ENCODE assay signal across 8 mouse cellular contexts in the genomic region with DNA sequence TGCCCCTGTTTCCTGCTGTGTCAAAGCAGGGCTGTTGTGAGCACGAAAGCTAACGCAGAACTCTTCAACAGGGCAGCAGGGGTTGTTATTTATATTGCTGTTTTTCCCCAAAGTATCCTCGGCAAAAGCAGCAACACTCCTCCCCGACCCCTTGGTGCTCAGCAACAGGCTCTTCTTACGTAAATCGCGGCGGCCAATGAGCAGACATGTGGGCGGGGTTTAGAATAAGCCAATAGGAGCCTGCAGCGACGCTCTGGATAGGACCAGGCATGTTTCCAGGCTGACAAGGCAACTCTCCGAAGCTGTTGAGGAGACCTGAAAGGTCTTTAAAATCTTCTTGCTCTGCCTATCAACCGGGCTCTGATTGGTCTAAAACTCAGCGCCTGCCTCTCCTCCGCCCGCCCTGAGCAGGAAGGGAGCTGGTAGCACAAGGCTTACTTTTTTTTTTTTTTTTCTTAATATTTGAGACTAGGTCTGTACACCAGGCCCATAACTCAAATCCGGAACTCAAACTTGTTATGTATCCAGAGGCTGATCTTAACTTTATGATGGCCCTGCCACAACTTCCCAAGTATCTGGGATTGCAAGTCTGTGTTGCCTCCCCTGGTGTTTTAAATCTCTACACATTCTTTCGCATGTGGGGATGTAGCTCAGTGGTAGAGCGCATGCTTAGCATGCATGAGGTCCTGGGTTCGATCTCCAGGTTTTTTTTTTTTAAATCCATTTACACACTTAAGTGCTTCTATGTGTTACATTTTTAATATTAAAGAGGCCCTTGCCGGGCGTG. TPM values are rescaled to one million over a fixed set of nuclear protein-coding genes. Genes with fewer than 3 reads are reported as not detected.
DNase-seq lines count a peak whose midpoint lies in the region; ATAC-seq and TF ChIP-seq lines count a peak whose summit lies in the region.

No protein-coding gene starts in this region.

- TF ChIP-seq POLR2A in bone marrow, adult 2 months (IDR thresholded peaks at IDR 0.05; ENCODE audit: borderline replicate concordance, control insufficient read depth, low read depth, low read length), result no peak; the same call in 1 of the 2 replicates

- no peak for TF ChIP-seq CTCF in bone marrow, adult 2 months (IDR thresholded peaks at IDR 0.05; ENCODE audit: control insufficient read depth, insufficient read depth, low read length)

- no peaks in the 10 kb centered on the region for H3K27me3 ChIP-seq in embryonic facial prominence, embryonic 15.5 days
- no peaks in the 10 kb centered on the region for H3K27me3 ChIP-seq in kidney, embryonic 14.5 days (ENCODE audit: control insufficient read depth, insufficient read depth, low read length)
- no peaks in the 10 kb centered on the region for H3K27me3 ChIP-seq in limb, embryonic 15.5 days

- H3K9ac ChIP-seq in embryonic facial prominence, embryonic 15.5 days, result peak overlapping the region; percentile 35; the same call in 1 of the 2 replicates
- H3K9ac ChIP-seq in kidney, embryonic 14.5 days (ENCODE audit: low read depth, low read length), result peak overlapping the region; percentile 40; the same call in 1 of the 2 replicates
- H3K9ac ChIP-seq in limb, embryonic 15.5 days, result peak overlapping the region; percentile 35

- ATAC-seq in embryonic facial prominence, embryonic 15.5 days (ENCODE audit: insufficient number of reproducible peaks, low FRiP score, low TSS enrichment, low read depth), result peak; percentile 95
- ATAC-seq in kidney, embryonic 14.5 days (ENCODE audit: low FRiP score, low TSS enrichment), result peak; percentile 95
- ATAC-seq in limb, embryonic 15.5 days (ENCODE audit: insufficient number of reproducible peaks, low FRiP score, low TSS enrichment, low read depth), result peak; percentile 93

- H3K4me1 ChIP-seq in bone marrow, adult 2 months (ENCODE audit: control insufficient read depth, insufficient read depth, low read length), result peaks cover 5% of the 10 kb centered on the region
- H3K4me1 ChIP-seq in embryonic facial prominence, embryonic 15.5 days, result peaks cover 20% of the 10 kb centered on the region
- 0 out of 2 replicates have a peak, but pooled peaks cover 3% of the 10 kb centered on the region for H3K4me1 ChIP-seq in kidney, embryonic 14.5 days (ENCODE audit: control insufficient read depth, insufficient read depth, low read length)
- H3K4me1 ChIP-seq in limb, embryonic 15.5 days, result peaks cover 17% of the 10 kb centered on the region

- H3K27ac ChIP-seq in bone marrow, adult 2 months (ENCODE audit: control insufficient read depth, insufficient read depth, low read depth, low read length, poor library complexity), result peak overlapping the region; percentile 63
- H3K27ac ChIP-seq in embryonic facial prominence, embryonic 15.5 days (replicated peaks), result peak overlapping the region; percentile 94
- peak overlapping the region; percentile 80 for H3K27ac ChIP-seq in kidney, embryonic 14.5 days (ENCODE audit: low read depth, low read length)
- peak overlapping the region; percentile 82 for H3K27ac ChIP-seq in limb, embryonic 15.5 days

- 18% methylated on average over 22 of the region's 22 CpGs for WGBS in bone marrow, adult 2 months
- 19% methylated on average over 22 of the region's 22 CpGs for WGBS in embryonic facial prominence, embryonic 15.5 days
- WGBS in kidney, embryonic 14.5 days, result 20% methylated on average over 22 of the region's 22 CpGs
- 17% methylated on average over 22 of the region's 22 CpGs for WGBS in limb, embryonic 15.5 days

- H3K36me3 ChIP-seq in embryonic facial prominence, embryonic 15.5 days, result no peaks in the 10 kb centered on the region
- no peaks in the 10 kb centered on the region for H3K36me3 ChIP-seq in kidney, embryonic 14.5 days (ENCODE audit: control insufficient read depth, insufficient read depth, low read length)
- H3K36me3 ChIP-seq in limb, embryonic 15.5 days, result no peaks in the 10 kb centered on the region

- H3K9me3 ChIP-seq in embryonic facial prominence, embryonic 15.5 days (replicated peaks), result no peaks in the 10 kb centered on the region
- H3K9me3 ChIP-seq in kidney, embryonic 14.5 days (ENCODE audit: control insufficient read depth, low read length), result no peaks in the 10 kb centered on the region
- no peaks in the 10 kb centered on the region for H3K9me3 ChIP-seq in limb, embryonic 15.5 days

- peak; percentile 100 for DNase-seq in 416B (ENCODE audit: low read depth)
- DNase-seq in heart, adult 9 months (ENCODE audit: low spot score in 2 of 2), result peak; percentile 94 to 97
- peak; percentile 70 to 75 for DNase-seq in monocyte, adult 2 months (ENCODE audit: low read depth in 1 of 2, low spot score in 2 of 2)
- peak; percentile 94 to 96 for DNase-seq in spleen, postnatal 36 days (ENCODE audit: low spot score in 2 of 2)

- peak overlapping the region; percentile 93 for H3K4me2 ChIP-seq in embryonic facial prominence, embryonic 15.5 days (replicated peaks)
- H3K4me2 ChIP-seq in kidney, embryonic 14.5 days (replicated peaks; ENCODE audit: low read depth, low read length), result peak overlapping the region; percentile 66
- H3K4me2 ChIP-seq in limb, embryonic 15.5 days, result peak overlapping the region; percentile 86

- H3K4me3 ChIP-seq in bone marrow, adult 2 months (replicated peaks; ENCODE audit: control insufficient read depth, low read depth, low read length), result peak overlapping the region; percentile 78
- H3K4me3 ChIP-seq in embryonic facial prominence, embryonic 15.5 days (replicated peaks), result peak overlapping the region; percentile 53
- peak overlapping the region; percentile 41 for H3K4me3 ChIP-seq in kidney, embryonic 14.5 days (ENCODE audit: low read length)
- peak overlapping the region; percentile 42 for H3K4me3 ChIP-seq in limb, embryonic 15.5 days

RNA-seq across cellular contexts. Expression of a gene that starts 5.3 kb away (rescaled TPM):
- polyA plus RNA-seq in bone marrow, adult 2 months (2011; ENCODE audit: insufficient read depth, insufficient read length, low replicate concordance, missing spikeins), result 5.4 and 20.0 TPM in 2 replicates
- 11.4 and 12.0 TPM in 2 replicates for polyA plus RNA-seq in embryonic facial prominence, embryonic 15.5 days (2015; fragmentation: Nextera tagmentation; extraction: Ambion mirVana)
- 12.4 and 15.4 TPM in 2 replicates for polyA plus RNA-seq in kidney, embryonic 14.5 days (2014; fragmentation: Nextera tagmentation; extraction: Ambion mirVana)
- polyA plus RNA-seq in limb, embryonic 15.5 days (2015; fragmentation: Nextera tagmentation; extraction: Ambion mirVana), result 11.8 and 12.8 TPM in 2 replicates

RNA-seq across cellular contexts. Expression of a gene that starts 17.9 kb away (rescaled TPM):
- 886 and 890 TPM in 2 replicates for polyA plus RNA-seq in bone marrow, adult 2 months (2011; ENCODE audit: insufficient read depth, insufficient read length, low replicate concordance, missing spikeins)
- polyA plus RNA-seq in embryonic facial prominence, embryonic 15.5 days (2015; fragmentation: Nextera tagmentation; extraction: Ambion mirVana), result 890 and 897 TPM in 2 replicates
- 1,253 and 1,671 TPM in 2 replicates for polyA plus RNA-seq in kidney, embryonic 14.5 days (2014; fragmentation: Nextera tagmentation; extraction: Ambion mirVana)
- 746 and 799 TPM in 2 replicates for polyA plus RNA-seq in limb, embryonic 15.5 days (2015; fragmentation: Nextera tagmentation; extraction: Ambion mirVana)

RNA-seq across cellular contexts. Expression of a gene that starts 19.8 kb away (rescaled TPM):
- 128 and 173 TPM in 2 replicates for polyA plus RNA-seq in bone marrow, adult 2 months (2011; ENCODE audit: insufficient read depth, insufficient read length, low replicate concordance, missing spikeins)
- 138 and 149 TPM in 2 replicates for polyA plus RNA-seq in embryonic facial prominence, embryonic 15.5 days (2015; fragmentation: Nextera tagmentation; extraction: Ambion mirVana)
- polyA plus RNA-seq in kidney, embryonic 14.5 days (2014; fragmentation: Nextera tagmentation; extraction: Ambion mirVana), result 176 and 238 TPM in 2 replicates
- 129 and 131 TPM in 2 replicates for polyA plus RNA-seq in limb, embryonic 15.5 days (2015; fragmentation: Nextera tagmentation; extraction: Ambion mirVana)

RNA-seq across cellular contexts. Expression of a gene that starts 48.3 kb away (rescaled TPM):
- 3.2 and 6.7 TPM in 2 replicates for polyA plus RNA-seq in bone marrow, adult 2 months (2011; ENCODE audit: insufficient read depth, insufficient read length, low replicate concordance, missing spikeins)
- polyA plus RNA-seq in embryonic facial prominence, embryonic 15.5 days (2015; fragmentation: Nextera tagmentation; extraction: Ambion mirVana), result 1.3 and 1.4 TPM in 2 replicates
- 0.23 and 0.47 TPM in 2 replicates for polyA plus RNA-seq in kidney, embryonic 14.5 days (2014; fragmentation: Nextera tagmentation; extraction: Ambion mirVana)
- 1.1 and 1.4 TPM in 2 replicates for polyA plus RNA-seq in limb, embryonic 15.5 days (2015; fragmentation: Nextera tagmentation; extraction: Ambion mirVana)

RNA-seq across cellular contexts. Expression of a gene that starts 51.8 kb away (rescaled TPM):
- 9.5 and 19.3 TPM in 2 replicates for polyA plus RNA-seq in bone marrow, adult 2 months (2011; ENCODE audit: insufficient read depth, insufficient read length, low replicate concordance, missing spikeins)
- 22.2 and 22.7 TPM in 2 replicates for polyA plus RNA-seq in embryonic facial prominence, embryonic 15.5 days (2015; fragmentation: Nextera tagmentation; extraction: Ambion mirVana)
- polyA plus RNA-seq in kidney, embryonic 14.5 days (2014; fragmentation: Nextera tagmentation; extraction: Ambion mirVana), result 19.3 and 24.5 TPM in 2 replicates
- 22.2 and 24.1 TPM in 2 replicates for polyA plus RNA-seq in limb, embryonic 15.5 days (2015; fragmentation: Nextera tagmentation; extraction: Ambion mirVana)

Comparison
In these comparisons a context has a peak if more than half of its experiments do, and no peak if none do; other contexts are left out.
1. Peak in every context shown above with its lines: DNase-seq, ATAC-seq, H3K4me3 ChIP-seq and H3K27ac ChIP-seq.